Comparison of ENCODE assay signal across 9 mouse cellular contexts in the genomic region with DNA sequence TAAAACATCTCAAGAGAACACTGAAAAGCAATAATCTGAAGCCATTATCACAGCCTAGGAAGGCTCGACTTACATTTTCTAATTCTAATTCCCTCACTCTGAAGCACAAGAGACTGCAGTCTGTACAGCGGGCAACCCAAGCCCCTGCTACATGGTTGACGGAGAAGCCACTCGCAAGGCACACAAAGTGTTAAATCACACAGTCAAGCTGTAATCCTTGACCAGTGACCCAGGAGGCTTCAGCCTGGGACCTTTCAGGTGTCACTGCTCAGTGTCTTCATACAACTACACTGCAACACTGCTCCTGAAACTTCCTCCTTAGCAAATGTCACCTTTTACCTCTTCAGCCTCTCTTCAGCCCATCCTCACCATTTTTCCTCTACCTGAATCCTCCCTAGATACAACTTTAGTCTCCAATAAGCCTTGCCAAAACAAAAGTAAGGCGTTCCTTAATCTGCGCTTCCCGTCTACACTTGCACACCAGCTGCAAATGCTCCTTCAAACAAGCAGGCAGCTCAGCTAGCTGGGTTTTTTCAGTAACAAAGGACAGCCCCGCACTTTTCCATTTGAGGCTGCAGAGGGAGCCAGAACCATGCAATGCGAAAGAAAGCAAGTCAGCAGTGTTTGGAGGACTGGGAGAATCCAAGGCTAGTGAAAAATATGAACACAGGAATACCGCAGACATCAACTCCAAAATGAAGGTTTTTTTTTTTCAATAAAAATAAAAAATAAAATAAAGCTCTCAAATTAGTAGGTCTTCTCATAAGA.
DNase-seq lines count a peak whose midpoint lies in the region; TF ChIP-seq lines count a peak whose summit lies in the region.
"Had no signal": no experiment of that assay in that cellular context is flagged by ENCODE, and none has a peak within 500 bp of the region (broad histone marks: within the 10 kb centered on the region; RNA-seq: fewer than 3 reads in every experiment).

No protein-coding gene starts in this region.

- no peak overlapping the region for H3K4me3 ChIP-seq in lung, adult 2 months (replicated peaks; ENCODE audit: extremely low read depth, low read depth, low read length)
- H3K4me3 ChIP-seq: stomach, embryonic 15.5 days had no signal

- no peak for TF ChIP-seq POLR2A in lung, adult 2 months (IDR thresholded peaks at IDR 0.05; ENCODE audit: borderline replicate concordance, extremely low read depth, low read depth, low read length)

- peaks cover 6% of the 10 kb centered on the region for H3K4me1 ChIP-seq in lung, adult 2 months (ENCODE audit: control insufficient read depth, insufficient read depth, low read length)

- 46% methylated on average over 10 of the region's 10 CpGs for WGBS in lung, adult 2 months

- TF ChIP-seq CTCF in lung, adult 2 months (IDR thresholded peaks at IDR 0.05; ENCODE audit: insufficient read depth, low read length) = peak; percentile 77

- DNase-seq in NIH3T3 (ENCODE audit: low read depth) = peak; percentile 40
- DNase-seq in cerebellum, adult 8-10 months = peak; percentile 65
- DNase-seq in forelimb bud, embryonic 11.5 days (ENCODE audit: low read depth, low spot score) = peak; percentile 69
- peak; percentile 74 for DNase-seq in heart, postnatal 4 days
- peak; percentile 68 to 84 for DNase-seq in layer of hippocampus, adult 18-20 months (ENCODE audit: low spot score in 2 of 2)
- DNase-seq in lung, adult 2 months = peak; percentile 28
- peak; percentile 56 for DNase-seq in ovary, postnatal 36 days (ENCODE audit: low spot score)
- no peak for DNase-seq in spleen, adult 12 weeks (ENCODE audit: low spot score)
